Mouse (Mus musculus): ENCODE measurements around the gene Tmed1. TPM values are rescaled to one million over a fixed set of nuclear protein-coding genes. Genes with fewer than 3 reads are reported as not detected.
A peak's percentile ranks its signal among the peaks of the same experiment; 100 is the strongest.
"Not testable (repeated sequence)": the region's sequence is repeated elsewhere in the genome, so short reads cannot be mapped to it uniquely, and the experiment has no call there.

The Tmed1 gene
- total RNA-seq, 2 experiments from 2014 or later = 31.6 to 32.7 TPM

DNA sequence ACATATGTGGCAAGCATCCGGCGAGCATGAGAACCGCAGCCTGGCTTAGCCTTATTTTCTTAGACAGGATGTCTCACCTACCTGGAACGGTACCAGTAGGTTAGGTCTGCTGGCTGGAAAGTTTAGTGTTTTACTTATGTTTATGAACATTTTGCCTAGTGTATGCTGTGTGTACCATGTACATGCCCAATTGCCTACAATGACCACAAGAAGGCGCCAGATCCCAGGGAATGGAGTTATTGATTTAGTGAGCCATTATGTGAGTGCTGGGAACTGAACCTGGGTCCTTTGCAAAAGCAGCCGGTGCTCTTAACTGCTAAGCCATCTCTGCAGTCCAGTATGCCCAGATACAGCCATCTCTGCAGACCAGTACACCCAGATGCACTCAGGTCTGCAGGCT lies 32.3 kb downstream of the Tmed1 start:
- no peak for DNase-seq (ENCODE audit: low spot score)

GRCm38 (mm10) chr9:21472913-21473312 lies 37.1 kb downstream of the Tmed1 start:
- DNase-seq (ENCODE audit: low spot score) = no peak

DNA sequence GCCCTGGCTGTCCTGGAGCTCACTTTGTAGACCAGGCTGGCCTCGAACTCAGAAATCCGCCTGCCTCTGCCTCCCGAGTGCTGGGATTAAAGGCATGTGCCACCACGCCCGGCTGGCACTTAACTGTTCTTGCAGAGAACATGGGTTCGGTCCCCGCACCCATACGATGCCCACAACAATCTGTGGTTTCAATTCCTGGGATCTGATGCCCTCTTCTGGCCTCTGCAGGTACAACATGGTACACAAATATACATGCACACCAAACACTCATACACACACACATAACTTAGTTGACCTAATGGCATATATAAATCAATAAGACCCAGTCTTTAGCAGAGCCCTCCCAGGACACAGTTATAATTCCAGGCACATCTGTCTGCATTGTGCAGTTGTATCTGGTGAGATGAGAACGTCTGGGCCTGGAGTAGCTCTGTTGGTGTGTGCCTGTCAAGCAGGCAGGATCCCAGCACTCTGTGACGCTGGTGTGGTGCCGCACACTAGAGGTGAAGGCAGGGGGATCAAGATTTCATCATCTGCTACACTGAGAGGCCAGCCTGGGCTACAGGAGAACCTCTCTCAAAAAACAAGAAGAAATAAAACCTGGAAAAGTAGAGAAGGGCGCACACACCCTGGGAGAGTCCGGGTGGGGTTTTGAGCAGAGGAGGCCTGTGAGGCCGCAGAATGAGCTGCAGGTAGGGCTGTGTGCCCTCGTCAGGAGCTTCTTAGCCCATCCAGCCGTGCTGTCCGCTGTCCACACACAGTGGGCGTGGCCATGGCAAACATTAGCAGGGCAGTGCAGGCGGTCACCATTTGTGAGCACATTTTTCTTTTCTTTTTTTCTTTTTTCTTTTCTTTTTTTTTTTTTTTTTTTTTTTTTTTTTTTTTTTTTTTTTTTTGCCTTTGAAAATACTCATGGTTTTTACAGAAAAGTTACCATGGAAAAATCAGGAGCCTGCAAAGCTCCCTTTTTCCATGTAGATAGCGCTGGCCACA lies 40.7 kb downstream of the Tmed1 start:
- DNase-seq (ENCODE audit: low spot score) = peak; percentile 53

GRCm38 (mm10) chr9:21464565-21464928 lies 45.5 kb downstream of the Tmed1 start:
- DNase-seq (ENCODE audit: low spot score) = not testable (repeated sequence)

GRCm38 (mm10) chr9:21463766-21464564 lies 46.1 kb downstream of the Tmed1 start:
- DNase-seq (ENCODE audit: low spot score) = no peak

GRCm38 (mm10) chr9:21463138-21463590 lies 46.9 kb downstream of the Tmed1 start:
- DNase-seq (ENCODE audit: low spot score) = peak; percentile 82

GRCm38 (mm10) chr9:21460400-21460940 lies 49.6 kb downstream of the Tmed1 start:
- DNase-seq (ENCODE audit: low spot score) = no peak

- DNase-seq (ENCODE audit: low spot score) = no peak
These were observed 51.2 kb downstream of the Tmed1 start for GRCm38 (mm10) chr9:21458821-21459220.

Small RNA genes lying within 50 kb of the gene (microRNA-seq; reads per million reads assigned to microRNA genes)
- gene Mir199a-1 = not detected

Other genes starting within 250 kb of the Tmed1 start
- 10 to 100 TPM; 64.7 to 67.6 TPM for gene Atg4d, start 245.0 kb downstream of the Tmed1 start, total RNA-seq (2021)
- gene Kri1, start 222.3 kb downstream of the Tmed1 start, total RNA-seq (2021) = 1 to 10 TPM; 8.0 to 9.3 TPM
- 1 to 10 TPM; 8.0 to 8.3 TPM for gene Cdkn2d, start 218.8 kb downstream of the Tmed1 start, total RNA-seq (2021)
- gene Ap1m2, start 197.9 kb downstream of the Tmed1 start, total RNA-seq (2021) = not detected
- 100 to 1,000 TPM; 159 to 162 TPM for gene Slc44a2, start 189.6 kb downstream of the Tmed1 start, total RNA-seq (2021)
- gene Ilf3, start 142.4 kb downstream of the Tmed1 start, total RNA-seq (2021) = 10 to 100 TPM; 17.3 to 22.2 TPM
- 1 to 10 TPM; 5.8 to 6.3 TPM for gene Qtrt1, start 98.4 kb downstream of the Tmed1 start, total RNA-seq (2021)
- 10 to 100 TPM; 37.0 to 38.6 TPM for gene Dnm2, start 85.3 kb downstream of the Tmed1 start, total RNA-seq (2021)
- gene AB124611, start 15.9 kb upstream of the Tmed1 start, total RNA-seq (2021) = under 1 TPM; 0.30 to 0.50 TPM
- 10 to 100 TPM; 55.5 to 66.5 TPM for gene Carm1, start 36.6 kb upstream of the Tmed1 start, total RNA-seq (2021)
- 10 to 100 TPM; 45.7 to 46.6 TPM for gene Timm29, start 82.5 kb upstream of the Tmed1 start, total RNA-seq (2021)
- 1 to 10 TPM; 5.3 to 5.6 TPM for gene Yipf2, start 82.6 kb upstream of the Tmed1 start, total RNA-seq (2021)
- 10 to 100 TPM; 38.6 to 42.1 TPM for gene Smarca4, start 105.9 kb upstream of the Tmed1 start, total RNA-seq (2021)
- 1 to 10 TPM; 2.4 to 2.6 TPM for gene Ldlr, start 213.2 kb upstream of the Tmed1 start, total RNA-seq (2021)